Mouse (Mus musculus): ENCODE data around the gene Stfa2. TPM values are rescaled to one million over a fixed set of nuclear protein-coding genes. Genes with fewer than 3 reads are reported as not detected.

Stfa2 gene
- polyA plus RNA-seq (2014; fragmentation: Illumina TruSeq; extraction: RNeasy Lipid Tissue Mini Kit (QIAGEN cat#74804); ENCODE audit: low read depth, low replicate concordance): not detected

DNA sequence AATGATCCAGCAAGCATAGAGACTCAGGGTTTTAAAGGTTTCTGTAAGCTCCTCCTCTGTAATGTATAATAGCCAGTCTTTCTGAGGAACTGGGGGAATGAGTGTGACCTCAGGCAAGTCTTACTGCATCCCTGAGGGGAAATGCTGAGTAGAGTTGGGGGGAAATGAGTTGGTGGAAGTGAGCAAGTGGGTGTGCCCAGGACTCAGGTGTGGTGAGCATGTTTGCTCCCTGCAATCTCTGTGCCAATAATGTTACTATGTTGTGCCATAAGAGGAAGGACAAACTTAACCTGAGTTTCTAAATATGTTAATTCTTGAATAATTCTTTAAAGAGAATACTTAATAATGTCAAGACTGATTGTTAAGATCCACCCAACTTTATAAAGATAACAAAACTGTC, at the start of gene Stfa2:
TSS of gene Stfa2 (minus strand) at position 101 of the 400 bp plus-strand sequence.

GRCm38 (mm10) chr16:36455342-36455802, 47.1 kb upstream of the Stfa2 start, which contains the start of gene Stfa3:
Stfa3 (minus strand) TSS chr16:36455392.

DNA sequence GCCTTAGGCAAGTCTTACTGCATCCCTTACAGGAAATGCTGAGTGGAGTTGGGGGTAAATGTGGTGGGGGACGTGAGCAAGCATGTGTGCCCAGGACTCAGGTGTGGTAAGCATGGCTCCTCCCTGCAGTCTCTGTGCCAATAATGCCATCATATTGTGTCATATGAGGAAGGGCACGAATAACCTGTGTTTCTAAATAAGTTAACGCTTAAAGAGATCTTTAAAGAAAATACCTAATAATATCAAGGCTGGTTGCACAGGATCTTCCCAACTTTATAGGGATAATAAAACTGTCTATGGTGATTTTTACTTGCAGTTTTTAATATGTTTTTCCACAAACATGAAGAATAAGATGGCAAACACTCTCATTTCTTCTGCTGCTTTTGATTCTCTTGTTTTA, 40.6 kb downstream of the Stfa2 start, which contains the start of gene BC100530:
TSS of gene BC100530 (minus strand) at position 101 of the 400 bp plus-strand sequence.

Other genes with a start within 250 kb of the Stfa2 start
- not detected for gene Gm5483, start 224.2 kb downstream of the Stfa2 start, polyA plus RNA-seq (2014; fragmentation: Illumina TruSeq; extraction: RNeasy Lipid Tissue Mini Kit (QIAGEN cat#74804); ENCODE audit: low read depth, low replicate concordance)
- not detected for gene Gm5416, start 198.1 kb downstream of the Stfa2 start, polyA plus RNA-seq (2014; fragmentation: Illumina TruSeq; extraction: RNeasy Lipid Tissue Mini Kit (QIAGEN cat#74804); ENCODE audit: low read depth, low replicate concordance)
- not detected for gene 2010005H15Rik, start 187.0 kb downstream of the Stfa2 start, polyA plus RNA-seq (2014; fragmentation: Illumina TruSeq; extraction: RNeasy Lipid Tissue Mini Kit (QIAGEN cat#74804); ENCODE audit: low read depth, low replicate concordance)
- not detected for gene Stfa1, start 131.5 kb downstream of the Stfa2 start, polyA plus RNA-seq (2014; fragmentation: Illumina TruSeq; extraction: RNeasy Lipid Tissue Mini Kit (QIAGEN cat#74804); ENCODE audit: low read depth, low replicate concordance)
- gene BC117090, start 74.1 kb downstream of the Stfa2 start, polyA plus RNA-seq (2014; fragmentation: Illumina TruSeq; extraction: RNeasy Lipid Tissue Mini Kit (QIAGEN cat#74804); ENCODE audit: low read depth, low replicate concordance): not detected
- gene BC100530, start 40.7 kb downstream of the Stfa2 start, polyA plus RNA-seq (2014; fragmentation: Illumina TruSeq; extraction: RNeasy Lipid Tissue Mini Kit (QIAGEN cat#74804); ENCODE audit: low read depth, low replicate concordance): not detected
- gene Stfa3, start 46.9 kb upstream of the Stfa2 start, polyA plus RNA-seq (2014; fragmentation: Illumina TruSeq; extraction: RNeasy Lipid Tissue Mini Kit (QIAGEN cat#74804); ENCODE audit: low read depth, low replicate concordance): not detected
- not detected for gene Casr, start 153.7 kb upstream of the Stfa2 start, polyA plus RNA-seq (2014; fragmentation: Illumina TruSeq; extraction: RNeasy Lipid Tissue Mini Kit (QIAGEN cat#74804); ENCODE audit: low read depth, low replicate concordance)

All from liver, adult 10 weeks (tissue).